Mouse (Mus musculus): ENCODE results near the gene Olfr1506. TPM values are rescaled to one million over a fixed set of nuclear protein-coding genes. Genes with fewer than 3 reads are reported as not detected.
"Not testable (repeated sequence)": the region's sequence is repeated elsewhere in the genome, so short reads cannot be mapped to it uniquely, and the experiment has no call there.

The Olfr1506 gene
- not detected in 2 replicates for polyA plus RNA-seq (2015; fragmentation: Nextera tagmentation; extraction: Ambion mirVana)

DNA sequence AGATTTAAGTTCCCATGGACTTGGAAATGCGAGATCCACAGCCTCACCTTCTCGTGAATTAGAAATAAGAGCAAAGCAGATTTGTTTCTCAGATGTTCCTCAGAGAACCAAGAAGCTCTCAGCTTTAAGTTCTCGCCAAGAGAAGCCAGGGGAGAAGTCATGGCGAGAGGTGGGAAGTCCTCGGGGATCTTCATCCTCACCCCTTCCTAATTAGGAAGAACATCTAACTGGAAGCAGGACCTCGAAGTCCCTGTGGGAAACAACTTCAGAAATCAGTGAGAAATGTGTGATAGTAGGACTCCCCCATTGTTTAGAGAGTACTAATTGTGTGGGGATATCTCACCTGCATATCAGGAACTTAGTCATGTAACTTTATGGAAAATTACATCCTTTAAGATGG lies at the start of gene Olfr1506:
Gene Olfr1506 (minus strand): TSS at position 101 of the 400 bp plus-strand sequence.
- not testable (repeated sequence) for H3K9me3 ChIP-seq (replicated peaks); H3K4me3 ChIP-seq; H3K4me1 ChIP-seq; H3K27ac ChIP-seq; ATAC-seq; H3K4me2 ChIP-seq; H3K9ac ChIP-seq; H3K27me3 ChIP-seq; H3K36me3 ChIP-seq (ENCODE audit: poor library complexity, severe bottlenecking)
- WGBS, result no CpG with 5 or more reads among the region's 6 CpGs

DNA sequence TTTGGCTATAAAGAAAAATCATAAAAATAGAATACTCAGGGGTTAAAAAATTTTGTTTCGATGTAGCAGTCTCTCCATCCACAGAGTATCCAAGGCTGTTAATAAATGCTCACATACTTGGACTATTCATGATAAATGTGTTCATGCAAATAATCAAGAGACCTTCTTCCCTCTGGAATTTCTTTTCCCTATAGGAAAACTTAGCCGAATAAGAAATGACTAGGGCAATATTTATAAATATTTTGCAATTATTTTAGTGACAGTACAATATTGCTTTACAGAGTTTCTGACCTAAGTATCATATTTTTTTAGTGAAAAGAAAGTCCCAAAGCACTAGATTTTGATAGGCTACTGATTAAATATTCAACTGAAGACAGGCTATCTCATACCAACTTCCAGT lies 46.6 kb upstream of the Olfr1506 start, which contains the start of gene Olfr1271:
Gene Olfr1271 (minus strand): TSS at position 101 of the 400 bp plus-strand sequence.
- 97% methylated on average over 2 of the region's 2 CpGs for WGBS

GRCm38 (mm10) chr2:90257492-90257891 lies 33.2 kb upstream of the Olfr1506 start, which contains the start of gene Olfr142:
Gene Olfr142, minus strand, starts transcription at chr2:90257592.
- Histone ChIP-seq H3K9ac (no peak within 1 kb of the TSS), H3K36me3 (ENCODE audit: poor library complexity, severe bottlenecking) (no peaks in the 10 kb centered on the region), H3K4me1 (no peaks in the 10 kb centered on the region), H3K27me3 (no peaks in the 10 kb centered on the region), H3K4me2 (no peak within 1 kb of the TSS), H3K27ac (no peak within 1 kb of the TSS), H3K4me3 (no peak within 1 kb of the TSS), H3K9me3 (replicated peaks) (no peaks in the 10 kb centered on the region)
- 96% methylated on average over 4 of the region's 4 CpGs for WGBS
- ATAC-seq, result no peak

More for the DNA sequence above, 46.6 kb upstream of the Olfr1506 start, which contains the start of gene Olfr1271:
- H3K4me2 ChIP-seq, result no peak within 1 kb of the TSS
- no peaks in the 10 kb centered on the region for H3K36me3 ChIP-seq (ENCODE audit: poor library complexity, severe bottlenecking)
- no peaks in the 10 kb centered on the region for H3K4me1 ChIP-seq
- ATAC-seq, result no peak
- no peak within 1 kb of the TSS for H3K9ac ChIP-seq
- H3K9me3 ChIP-seq (replicated peaks), result no peaks in the 10 kb centered on the region
- H3K4me3 ChIP-seq, result no peak within 1 kb of the TSS
- no peaks in the 10 kb centered on the region for H3K27me3 ChIP-seq
- no peak within 1 kb of the TSS for H3K27ac ChIP-seq

DNA sequence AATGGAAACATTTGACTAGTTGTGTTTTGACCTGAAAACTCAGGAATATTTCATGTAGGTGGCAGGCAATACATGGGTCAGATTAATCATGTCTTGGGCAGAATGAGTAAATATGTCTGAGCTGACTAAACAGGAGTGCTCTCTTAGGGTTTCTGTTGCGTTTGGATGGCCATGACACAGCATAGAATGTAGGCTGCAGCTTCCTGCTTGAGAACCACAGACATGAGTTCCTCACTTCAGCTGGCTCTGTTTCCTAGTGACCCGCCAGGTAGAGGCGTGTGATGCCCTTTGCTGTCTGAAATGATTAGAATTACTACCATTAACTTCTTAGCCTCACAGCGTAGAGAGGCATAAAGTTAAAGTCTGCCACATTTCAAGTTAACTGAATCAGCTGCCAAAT lies 24.7 kb downstream of the Olfr1506 start:
- not testable (repeated sequence) for H3K36me3 ChIP-seq (ENCODE audit: poor library complexity, severe bottlenecking); H3K27me3 ChIP-seq; H3K9me3 ChIP-seq (replicated peaks); ATAC-seq; H3K4me3 ChIP-seq; H3K27ac ChIP-seq; H3K4me2 ChIP-seq; H3K4me1 ChIP-seq; H3K9ac ChIP-seq
- no CpG with 5 or more reads among the region's 4 CpGs for WGBS

- not testable (repeated sequence) for ATAC-seq; H3K4me1 ChIP-seq; H3K4me3 ChIP-seq; H3K9ac ChIP-seq; H3K27ac ChIP-seq; H3K27me3 ChIP-seq; H3K36me3 ChIP-seq (ENCODE audit: poor library complexity, severe bottlenecking); H3K4me2 ChIP-seq; H3K9me3 ChIP-seq (replicated peaks)
- no CpG with 5 or more reads among the region's 6 CpGs for WGBS
Measured at GRCm38 (mm10) chr2:90195285-90195684, 29.0 kb downstream of the Olfr1506 start.

DNA sequence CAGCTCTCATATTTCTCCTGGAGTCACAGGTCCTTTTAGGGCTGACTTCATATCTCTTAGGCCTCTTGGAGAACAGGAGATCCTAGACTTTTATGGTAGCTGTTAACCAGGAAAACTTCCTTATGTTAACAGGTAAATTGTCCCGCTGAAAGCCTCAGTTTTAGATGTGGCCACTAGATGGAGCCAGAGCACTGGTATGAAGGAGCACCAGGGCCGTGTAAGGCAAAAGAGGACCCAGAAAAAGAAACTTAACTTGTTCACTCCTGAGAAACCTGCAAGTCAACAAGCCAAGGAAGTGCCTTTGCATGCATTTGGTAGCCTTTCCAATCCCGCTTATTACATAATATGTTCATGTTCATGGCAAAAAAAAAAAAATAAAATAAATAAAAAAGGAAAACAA lies 29.5 kb downstream of the Olfr1506 start:
- not testable (repeated sequence) for H3K9me3 ChIP-seq (replicated peaks); H3K4me2 ChIP-seq; H3K27ac ChIP-seq; H3K27me3 ChIP-seq; H3K9ac ChIP-seq; H3K4me3 ChIP-seq; H3K4me1 ChIP-seq; H3K36me3 ChIP-seq (ENCODE audit: poor library complexity, severe bottlenecking)
- no CpG with 5 or more reads among the region's 3 CpGs for WGBS
- ATAC-seq, result peak; percentile 33; the same call in 1 of the 2 replicates

DNA sequence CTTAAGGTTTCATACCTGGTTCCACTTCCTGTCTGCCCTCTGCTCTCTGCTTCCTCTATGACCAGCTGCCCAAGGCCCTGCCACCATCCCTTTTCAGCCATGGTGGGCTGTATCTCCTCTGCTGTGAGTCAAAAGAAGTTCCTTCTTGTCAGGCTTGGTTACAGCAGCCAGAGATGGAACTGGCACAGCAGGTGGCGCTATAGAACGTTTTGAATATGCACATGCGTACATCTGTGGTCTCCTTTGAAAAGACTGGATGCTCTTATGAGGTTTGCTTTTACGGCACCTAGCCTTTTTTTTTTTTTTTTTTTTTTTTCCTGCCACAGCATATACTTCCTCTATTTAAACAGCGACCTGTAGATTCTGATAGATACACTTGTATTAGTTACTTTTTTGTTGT lies 37.2 kb downstream of the Olfr1506 start:
- H3K27ac ChIP-seq, result not testable (repeated sequence)

GRCm38 (mm10) chr2:90186082-90186481 lies 38.2 kb downstream of the Olfr1506 start:
- H3K4me2 ChIP-seq; H3K4me3 ChIP-seq; H3K4me1 ChIP-seq; H3K36me3 ChIP-seq (ENCODE audit: poor library complexity, severe bottlenecking); H3K9me3 ChIP-seq (replicated peaks); ATAC-seq; H3K27ac ChIP-seq; H3K27me3 ChIP-seq; H3K9ac ChIP-seq: not testable (repeated sequence)
- no CpG with 5 or more reads among the region's 4 CpGs for WGBS

More for the DNA sequence above, 37.2 kb downstream of the Olfr1506 start:
- not testable (repeated sequence) for H3K4me2 ChIP-seq; H3K36me3 ChIP-seq (ENCODE audit: poor library complexity, severe bottlenecking); H3K4me1 ChIP-seq; H3K27me3 ChIP-seq; H3K9ac ChIP-seq; ATAC-seq; H3K9me3 ChIP-seq (replicated peaks); H3K4me3 ChIP-seq
- WGBS, result no CpG with 5 or more reads among the region's 5 CpGs

Other genes starting within 250 kb of the Olfr1506 start
- not detected in 2 replicates for gene Olfr1261, start 233.3 kb downstream of the Olfr1506 start, polyA plus RNA-seq (2015; fragmentation: Nextera tagmentation; extraction: Ambion mirVana)
- not detected in 2 replicates for gene Olfr1262, start 224.3 kb downstream of the Olfr1506 start, polyA plus RNA-seq (2015; fragmentation: Nextera tagmentation; extraction: Ambion mirVana)
- not detected in 2 replicates for gene Olfr1263, start 212.4 kb downstream of the Olfr1506 start, polyA plus RNA-seq (2015; fragmentation: Nextera tagmentation; extraction: Ambion mirVana)
- gene Olfr1264, start 198.9 kb downstream of the Olfr1506 start, polyA plus RNA-seq (2015; fragmentation: Nextera tagmentation; extraction: Ambion mirVana), result not detected in 2 replicates
- not detected in 2 replicates for gene Olfr1265, start 189.2 kb downstream of the Olfr1506 start, polyA plus RNA-seq (2015; fragmentation: Nextera tagmentation; extraction: Ambion mirVana)
- not detected in 2 replicates for gene Olfr140, start 160.9 kb downstream of the Olfr1506 start, polyA plus RNA-seq (2015; fragmentation: Nextera tagmentation; extraction: Ambion mirVana)
- gene Olfr1269, start 103.1 kb downstream of the Olfr1506 start, polyA plus RNA-seq (2015; fragmentation: Nextera tagmentation; extraction: Ambion mirVana), result not detected in 2 replicates
- not detected in 2 replicates for gene Olfr32, start 82.2 kb downstream of the Olfr1506 start, polyA plus RNA-seq (2015; fragmentation: Nextera tagmentation; extraction: Ambion mirVana)
- not detected in 2 replicates for gene Olfr1270, start 71.4 kb downstream of the Olfr1506 start, polyA plus RNA-seq (2015; fragmentation: Nextera tagmentation; extraction: Ambion mirVana)
- gene Olfr142, start 33.1 kb upstream of the Olfr1506 start, polyA plus RNA-seq (2015; fragmentation: Nextera tagmentation; extraction: Ambion mirVana), result not detected in 2 replicates
- gene Olfr1271, start 46.5 kb upstream of the Olfr1506 start, polyA plus RNA-seq (2015; fragmentation: Nextera tagmentation; extraction: Ambion mirVana), result not detected in 2 replicates
- gene Olfr1272, start 68.3 kb upstream of the Olfr1506 start, polyA plus RNA-seq (2015; fragmentation: Nextera tagmentation; extraction: Ambion mirVana), result not detected in 2 replicates
- 0.08 TPM in 1 of 2 replicates, not detected in the other for gene Gm13769, start 97.7 kb upstream of the Olfr1506 start, polyA plus RNA-seq (2015; fragmentation: Nextera tagmentation; extraction: Ambion mirVana)
- not detected in 2 replicates for gene Olfr1274-ps, start 174.2 kb upstream of the Olfr1506 start, polyA plus RNA-seq (2015; fragmentation: Nextera tagmentation; extraction: Ambion mirVana)